Comparison of ENCODE assay signal across 8 mouse cellular contexts in genomic region chr13:47042024-47042633, GRCm38 (mm10). TPM values are rescaled to one million over a fixed set of nuclear protein-coding genes. Genes with fewer than 3 reads are reported as not detected.
DNase-seq lines count a peak whose midpoint lies in the region; ATAC-seq lines count a peak whose summit lies in the region.

No protein-coding gene starts in this region.

- no peaks in the 10 kb centered on the region for H3K36me3 ChIP-seq in neural tube, embryonic 11.5 days (ENCODE audit: control insufficient read depth, insufficient read depth, low read length)
- 0 out of 2 replicates have a peak, but pooled peaks cover 4% of the 10 kb centered on the region for H3K36me3 ChIP-seq in heart, embryonic 13.5 days
- no peaks in the 10 kb centered on the region for H3K36me3 ChIP-seq in limb, embryonic 10.5 days
- H3K36me3 ChIP-seq in stomach, embryonic 14.5 days (ENCODE audit: control insufficient read depth, insufficient read depth, low read length), result no peaks in the 10 kb centered on the region

- H3K9me3 ChIP-seq in neural tube, embryonic 11.5 days (ENCODE audit: control insufficient read depth, low read length), result no peaks in the 10 kb centered on the region
- no peaks in the 10 kb centered on the region for H3K9me3 ChIP-seq in heart, embryonic 13.5 days
- H3K9me3 ChIP-seq in limb, embryonic 10.5 days (replicated peaks), result no peaks in the 10 kb centered on the region
- H3K9me3 ChIP-seq in stomach, embryonic 14.5 days (ENCODE audit: control insufficient read depth, low read depth, low read length), result no peaks in the 10 kb centered on the region

- H3K4me2 ChIP-seq in neural tube, embryonic 11.5 days (ENCODE audit: low read depth), result peak overlapping the region; percentile 91
- peak overlapping the region; percentile 100 for H3K4me2 ChIP-seq in heart, embryonic 13.5 days
- peak overlapping the region; percentile 52 for H3K4me2 ChIP-seq in stomach, embryonic 14.5 days (replicated peaks; ENCODE audit: low read depth, low read length)

- ATAC-seq in neural tube, embryonic 11.5 days (ENCODE audit: insufficient read depth, low FRiP score, low TSS enrichment), result no peak
- ATAC-seq in heart, embryonic 13.5 days (ENCODE audit: extremely low read depth, insufficient number of reproducible peaks, low FRiP score, low TSS enrichment), result no peak
- ATAC-seq in stomach, embryonic 14.5 days (ENCODE audit: insufficient number of reproducible peaks, insufficient read depth, low FRiP score, low read depth), result no peak
- no peak for ATAC-seq in cerebellum, adult (ENCODE audit: insufficient number of reproducible peaks, low FRiP score, low TSS enrichment)

- peak overlapping the region; percentile 15; the same call in 1 of the 2 replicates for H3K9ac ChIP-seq in neural tube, embryonic 11.5 days (ENCODE audit: low read length)
- H3K9ac ChIP-seq in heart, embryonic 13.5 days, result peak overlapping the region; percentile 71; the same call in 1 of the 2 replicates
- H3K9ac ChIP-seq in stomach, embryonic 14.5 days (replicated peaks; ENCODE audit: low read depth, low read length), result no peak overlapping the region

- DNase-seq in neural tube, embryonic 11.5 days (ENCODE audit: low spot score), result no peak
- no peak for DNase-seq in neural tube, embryonic 10.5 days (ENCODE audit: extremely low spot score, low spot score)
- DNase-seq in limb, embryonic 10.5 days (ENCODE audit: low spot score), result no peak
- DNase-seq in layer of hippocampus, adult 8-10 months (ENCODE audit: low spot score in 2 of 2), result no peak
- DNase-seq in gastrocnemius, adult 8-10 months (ENCODE audit: low spot score in 2 of 2), result no peak

- H3K4me3 ChIP-seq in neural tube, embryonic 11.5 days (ENCODE audit: low read depth, low read length), result peak overlapping the region; percentile 83
- peak overlapping the region; percentile 86 for H3K4me3 ChIP-seq in heart, embryonic 13.5 days
- H3K4me3 ChIP-seq in limb, embryonic 10.5 days, result peak overlapping the region; percentile 88
- peak overlapping the region; percentile 79 for H3K4me3 ChIP-seq in stomach, embryonic 14.5 days (ENCODE audit: low read depth, low read length)

- 60% methylated on average over 8 of the region's 8 CpGs for WGBS in neural tube, embryonic 11.5 days
- 52% methylated on average over 8 of the region's 8 CpGs for WGBS in heart, embryonic 13.5 days
- WGBS in limb, embryonic 10.5 days, result 60% methylated on average over 8 of the region's 8 CpGs
- WGBS in stomach, embryonic 14.5 days, result 47% methylated on average over 8 of the region's 8 CpGs

- peaks cover 11% of the 10 kb centered on the region for H3K4me1 ChIP-seq in neural tube, embryonic 11.5 days (ENCODE audit: control insufficient read depth, insufficient read depth, low read length)
- peaks cover 16% of the 10 kb centered on the region for H3K4me1 ChIP-seq in heart, embryonic 13.5 days
- peaks cover 13% of the 10 kb centered on the region for H3K4me1 ChIP-seq in limb, embryonic 10.5 days
- H3K4me1 ChIP-seq in stomach, embryonic 14.5 days (ENCODE audit: control insufficient read depth, insufficient read depth, low read length), result peaks cover 11% of the 10 kb centered on the region; the same call in 1 of the 2 replicates

- H3K27ac ChIP-seq in neural tube, embryonic 11.5 days (ENCODE audit: low read depth, low read length), result no peak overlapping the region
- H3K27ac ChIP-seq in heart, embryonic 13.5 days (replicated peaks), result no peak overlapping the region
- 0 out of 2 replicates have a peak overlapping the region, but pooled peaks have one; percentile 19 for H3K27ac ChIP-seq in limb, embryonic 10.5 days
- no peak overlapping the region for H3K27ac ChIP-seq in stomach, embryonic 14.5 days (ENCODE audit: low read length)

- H3K27me3 ChIP-seq in neural tube, embryonic 11.5 days (ENCODE audit: control insufficient read depth, insufficient read depth, low read length), result no peaks in the 10 kb centered on the region
- no peaks in the 10 kb centered on the region for H3K27me3 ChIP-seq in heart, embryonic 13.5 days (replicated peaks)
- H3K27me3 ChIP-seq in limb, embryonic 10.5 days (ENCODE audit: low read depth, poor library complexity, severe bottlenecking), result peaks cover 11% of the 10 kb centered on the region; the same call in 1 of the 2 replicates
- no peaks in the 10 kb centered on the region for H3K27me3 ChIP-seq in stomach, embryonic 14.5 days (ENCODE audit: control insufficient read depth, insufficient read depth, low read length)

RNA-seq across cellular contexts. Expression of gene Kdm1b, which starts 1.2 kb away (rescaled TPM):
- polyA plus RNA-seq in neural tube, embryonic 11.5 days (2014; fragmentation: Nextera tagmentation; extraction: Ambion mirVana), result 15.8 and 19.1 TPM in 2 replicates
- 6.6 and 7.0 TPM in 2 replicates for polyA plus RNA-seq in heart, embryonic 13.5 days (2015; fragmentation: Nextera tagmentation; extraction: Ambion mirVana)
- polyA plus RNA-seq in limb, embryonic 10.5 days (2016; fragmentation: Nextera tagmentation; extraction: Ambion mirVana), result 8.6 and 11.2 TPM in 2 replicates
- 15.4 and 16.1 TPM in 2 replicates for polyA plus RNA-seq in stomach, embryonic 14.5 days (2014; fragmentation: Nextera tagmentation; extraction: Ambion mirVana)
- 10 to 100 TPM in 1 of 4 experiments, 1 to 10 TPM in 3; 7.7 to 11.0 (median 9.9) TPM for total RNA-seq in layer of hippocampus, adult 8-10 months (2022)
- total RNA-seq in gastrocnemius, adult 8-10 months (2022), result 1 to 10 TPM; 6.7 to 8.4 (median 7.0) TPM

RNA-seq across cellular contexts. Expression of gene Tpmt, which starts 2.4 kb away (rescaled TPM):
- 44.0 and 46.7 TPM in 2 replicates for polyA plus RNA-seq in neural tube, embryonic 11.5 days (2014; fragmentation: Nextera tagmentation; extraction: Ambion mirVana)
- polyA plus RNA-seq in heart, embryonic 13.5 days (2015; fragmentation: Nextera tagmentation; extraction: Ambion mirVana), result 11.9 and 13.1 TPM in 2 replicates
- polyA plus RNA-seq in limb, embryonic 10.5 days (2016; fragmentation: Nextera tagmentation; extraction: Ambion mirVana), result 24.9 and 30.9 TPM in 2 replicates
- 24.2 and 29.9 TPM in 2 replicates for polyA plus RNA-seq in stomach, embryonic 14.5 days (2014; fragmentation: Nextera tagmentation; extraction: Ambion mirVana)
- 10 to 100 TPM in 2 of 4 experiments, 1 to 10 TPM in 2; 7.8 to 11.9 (median 9.4) TPM for total RNA-seq in layer of hippocampus, adult 8-10 months (2022)
- 1 to 10 TPM; 3.6 to 8.1 (median 5.1) TPM for total RNA-seq in gastrocnemius, adult 8-10 months (2022)

RNA-seq across cellular contexts. Expression of gene Nhlrc1, which starts 27.5 kb away (rescaled TPM):
- polyA plus RNA-seq in neural tube, embryonic 11.5 days (2014; fragmentation: Nextera tagmentation; extraction: Ambion mirVana), result 5.7 and 6.4 TPM in 2 replicates
- polyA plus RNA-seq in heart, embryonic 13.5 days (2015; fragmentation: Nextera tagmentation; extraction: Ambion mirVana), result 3.8 and 4.1 TPM in 2 replicates
- 2.3 and 2.5 TPM in 2 replicates for polyA plus RNA-seq in limb, embryonic 10.5 days (2016; fragmentation: Nextera tagmentation; extraction: Ambion mirVana)
- 3.1 and 3.6 TPM in 2 replicates for polyA plus RNA-seq in stomach, embryonic 14.5 days (2014; fragmentation: Nextera tagmentation; extraction: Ambion mirVana)
- 10 to 100 TPM; 15.4 to 19.6 (median 17.9) TPM for total RNA-seq in layer of hippocampus, adult 8-10 months (2022)
- total RNA-seq in gastrocnemius, adult 8-10 months (2022), result 1 to 10 TPM; 5.3 to 6.8 (median 5.6) TPM
